9 mouse cellular contexts compared by ENCODE assay signal in the genomic region with DNA sequence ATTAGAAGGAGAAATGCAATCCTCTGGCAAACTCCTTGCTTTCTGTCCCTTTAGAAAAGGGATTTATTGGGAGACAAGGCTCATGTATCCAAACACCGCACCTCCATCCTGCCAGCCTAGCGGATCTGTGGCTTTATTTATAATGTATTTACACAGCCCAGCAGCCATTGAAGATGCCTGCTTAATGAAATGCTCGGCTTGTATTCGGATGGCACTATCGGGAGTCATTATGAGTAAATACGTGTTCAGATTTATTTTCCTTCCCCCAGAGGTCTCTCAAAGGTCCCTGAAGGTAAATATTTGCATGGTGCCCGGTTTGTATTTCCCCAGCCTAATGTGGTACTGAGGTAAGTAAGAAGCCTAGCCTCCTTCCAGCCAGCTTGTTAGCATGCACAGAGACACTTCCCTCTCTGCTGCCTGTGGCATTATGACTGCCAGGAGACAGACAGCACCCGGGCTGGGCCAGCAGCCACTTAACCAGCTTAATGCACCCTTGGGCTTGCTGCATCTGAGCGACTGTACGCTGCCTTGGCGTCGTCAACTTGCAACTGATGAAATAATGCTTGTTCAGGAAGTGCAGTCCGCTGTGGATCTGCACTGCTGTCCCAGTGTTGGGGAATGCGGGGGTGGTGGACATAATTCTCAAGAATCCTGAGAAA.
DNase-seq lines count a peak whose midpoint lies in the region; ATAC-seq and TF ChIP-seq lines count a peak whose summit lies in the region.
"Had no signal": no experiment of that assay in that cellular context is flagged by ENCODE, and none has a peak within 500 bp of the region (broad histone marks: within the 10 kb centered on the region; RNA-seq: fewer than 3 reads in every experiment).

No protein-coding gene starts in this region.

- ATAC-seq in forebrain, embryonic 14.5 days, result peak; percentile 59
- ATAC-seq in neural tube, embryonic 14.5 days (ENCODE audit: low read depth), result peak; percentile 78

- peaks cover 49% of the 10 kb centered on the region for H3K4me1 ChIP-seq in forebrain, embryonic 14.5 days (ENCODE audit: control insufficient read depth, insufficient read depth, low read length)
- peaks cover 32% of the 10 kb centered on the region for H3K4me1 ChIP-seq in neural tube, embryonic 14.5 days (ENCODE audit: control insufficient read depth, insufficient read depth, low read length)

- H3K27ac ChIP-seq in layer of hippocampus, adult 2 months, result peak overlapping the region; percentile 96
- H3K27ac ChIP-seq in forebrain, embryonic 14.5 days (ENCODE audit: low read depth, low read length), result peak overlapping the region; percentile 56
- H3K27ac ChIP-seq in neural tube, embryonic 14.5 days (ENCODE audit: low read depth, low read length), result peak overlapping the region; percentile 57
- H3K27ac ChIP-seq: macrophage had no signal

- no peaks in the 10 kb centered on the region for H3K9me3 ChIP-seq in forebrain, embryonic 14.5 days (replicated peaks; ENCODE audit: control insufficient read depth, low read length)
- no peaks in the 10 kb centered on the region for H3K9me3 ChIP-seq in neural tube, embryonic 14.5 days (ENCODE audit: control insufficient read depth, low read length)

- 0 out of 2 replicates have a peak overlapping the region, but pooled peaks have one; percentile 14 for H3K9ac ChIP-seq in forebrain, embryonic 14.5 days (ENCODE audit: low read length)
- no peak overlapping the region for H3K9ac ChIP-seq in neural tube, embryonic 14.5 days (replicated peaks; ENCODE audit: low read depth, low read length)

- H3K27me3 ChIP-seq in forebrain, embryonic 14.5 days (replicated peaks; ENCODE audit: control insufficient read depth, insufficient read depth, low read length), result no peaks in the 10 kb centered on the region
- H3K27me3 ChIP-seq in neural tube, embryonic 14.5 days (ENCODE audit: control insufficient read depth, insufficient read depth, low read length), result no peaks in the 10 kb centered on the region

- peak overlapping the region; percentile 18 for H3K4me2 ChIP-seq in forebrain, embryonic 14.5 days (ENCODE audit: low read length)
- H3K4me2 ChIP-seq in neural tube, embryonic 14.5 days (ENCODE audit: low read depth, low read length), result peak overlapping the region; percentile 33

- 0 out of 2 replicates have a peak overlapping the region, but pooled peaks have one; percentile 3 for H3K4me3 ChIP-seq in layer of hippocampus, adult 2 months
- H3K4me3 ChIP-seq in forebrain, embryonic 14.5 days (ENCODE audit: low read depth, low read length), result no peak overlapping the region
- H3K4me3 ChIP-seq in neural tube, embryonic 14.5 days (ENCODE audit: low read depth, low read length), result no peak overlapping the region

- no peak for TF ChIP-seq CTCF in layer of hippocampus, adult 2 months (conservative IDR thresholded peaks at IDR 0.05)

- peak; percentile 42 for DNase-seq in layer of hippocampus, adult 2 months (ENCODE audit: low spot score in 2 of 2)
- DNase-seq in layer of hippocampus, adult 9-10 months (ENCODE audit: low spot score), result no peak
- DNase-seq in forebrain, embryonic 14.5 days (ENCODE audit: low spot score), result peak; percentile 82
- peak; percentile 53 to 57 for DNase-seq in layer of hippocampus, postnatal 10 days (ENCODE audit: low spot score in 2 of 2)
- DNase-seq in cerebellum, postnatal 36 days, result no peak
- DNase-seq in adrenal gland, postnatal 36 days, result no peak
- no peak for DNase-seq in T-cell, adult 2 months (ENCODE audit: low spot score)

- 17% methylated on average over 14 of the region's 14 CpGs for WGBS in forebrain, embryonic 14.5 days
- 11% methylated on average over 14 of the region's 14 CpGs for WGBS in neural tube, embryonic 14.5 days

- H3K36me3 ChIP-seq in forebrain, embryonic 14.5 days (ENCODE audit: control insufficient read depth, insufficient read depth, low read length), result no peaks in the 10 kb centered on the region
- H3K36me3 ChIP-seq in neural tube, embryonic 14.5 days (ENCODE audit: control insufficient read depth, insufficient read depth, low read length), result no peaks in the 10 kb centered on the region

Comparison
In these comparisons a context has a peak if more than half of its experiments do, and no peak if none do; other contexts are left out.
1. DNase-seq: peak in layer of hippocampus, adult 2 months (2 of 2), forebrain, embryonic 14.5 days (single experiment) and layer of hippocampus, postnatal 10 days (2 of 2); none in layer of hippocampus, adult 9-10 months (single experiment), cerebellum, postnatal 36 days (0 of 2), adrenal gland, postnatal 36 days (0 of 2) and T-cell, adult 2 months (single experiment).
2. Peak in every context shown above with its lines, with median percentiles within 50 percentile points of each other: H3K27ac ChIP-seq.